Mouse (Mus musculus): Measurements from ENCODE around the gene Retreg1. TPM values are rescaled to one million over a fixed set of nuclear protein-coding genes. Genes with fewer than 3 reads are reported as not detected.
A peak's percentile ranks its signal among the peaks of the same experiment; 100 is the strongest.

Gene Retreg1
- total RNA-seq (2021) (100 to 1,000 TPM; 248 to 328 TPM), polyA plus RNA-seq (2012; rRNA removed) (41.0 and 59.1 TPM in 2 replicates)
- long read RNA-seq, transcript Retreg1-203 (7 exons, 2,783 nt) = minor isoform, 6 of 228 reads
- long read RNA-seq, transcript Retreg1-205 (7 exons, 3,200 nt) = major isoform, 195 of 228 reads
- long read RNA-seq, partial matches to known transcripts = 15 of 228 reads
- long read RNA-seq, other reads (novel, unspliced or antisense) = 9 of 228 reads

GRCm38 (mm10) chr15:25843086-25843991, at the start of gene Retreg1:
Retreg1 (plus strand) TSS chr15:25843180.
- intact Hi-C loops (cut with DNase I) = no loop called here
- no peaks in the 10 kb centered on the region for H3K27me3 ChIP-seq (ENCODE audit: control insufficient read depth, insufficient read depth, low read length)

GRCm38 (mm10) chr15:25794123-25794522, 48.9 kb upstream of the Retreg1 start:
- Histone ChIP-seq H3K27me3 (ENCODE audit: control insufficient read depth, insufficient read depth, low read length) (no peaks in the 10 kb centered on the region), H3K4me3 (no peak overlapping the region), H3K9ac (ENCODE audit: low read depth, low read length) (no peak overlapping the region), H3K36me3 (ENCODE audit: control insufficient read depth, insufficient read depth, low read length) (no peaks in the 10 kb centered on the region), H3K4me1 (ENCODE audit: control insufficient read depth, insufficient read depth, low read length) (no peaks in the 10 kb centered on the region), H3K27ac (no peak overlapping the region), H3K79me2 (replicated peaks; ENCODE audit: control insufficient read depth, insufficient read depth, low read length) (no peaks in the 10 kb centered on the region)
- no peak for TF ChIP-seq POLR2A (IDR thresholded peaks at IDR 0.05; ENCODE audit: insufficient read depth, low read depth, low read length)
- no peak for TF ChIP-seq CTCF (IDR thresholded peaks at IDR 0.05)
- TF ChIP-seq EP300 (IDR thresholded peaks at IDR 0.05; ENCODE audit: insufficient read depth, low read depth, low read length) = no peak
- DNase-seq = no peak
- intact Hi-C loops (cut with DNase I) = no loop called here
- WGBS = 86% methylated on average over 8 of the region's 8 CpGs

More at GRCm38 (mm10) chr15:25843086-25843991, at the start of gene Retreg1:
- peak within 1 kb of the TSS; percentile 60 for H3K4me3 ChIP-seq
- H3K9ac ChIP-seq (ENCODE audit: low read depth, low read length) = peak within 1 kb of the TSS; percentile 80
- TF ChIP-seq POLR2A (IDR thresholded peaks at IDR 0.05; ENCODE audit: insufficient read depth, low read depth, low read length) (no peak), CTCF (IDR thresholded peaks at IDR 0.05) (peak; percentile 66)
- DNase-seq = peak; percentile 87 to 89
- H3K4me1 ChIP-seq (ENCODE audit: control insufficient read depth, insufficient read depth, low read length) = no peaks in the 10 kb centered on the region
- H3K79me2 ChIP-seq (replicated peaks; ENCODE audit: control insufficient read depth, insufficient read depth, low read length) = no peaks in the 10 kb centered on the region
- WGBS = 2% methylated on average over 69 of the region's 72 CpGs
- no peaks in the 10 kb centered on the region for H3K36me3 ChIP-seq (ENCODE audit: control insufficient read depth, insufficient read depth, low read length)
- H3K27ac ChIP-seq = peak within 1 kb of the TSS; percentile 67

GRCm38 (mm10) chr15:25795496-25795895, 47.5 kb upstream of the Retreg1 start:
- intact Hi-C loops (cut with DNase I) = no loop called here
- no peaks in the 10 kb centered on the region for H3K36me3 ChIP-seq (ENCODE audit: control insufficient read depth, insufficient read depth, low read length)

GRCm38 (mm10) chr15:25796353-25796752, 46.6 kb upstream of the Retreg1 start:
- WGBS = 62% methylated on average over 3 of the region's 3 CpGs
- Histone ChIP-seq H3K27ac (no peak overlapping the region), H3K4me3 (no peak overlapping the region), H3K27me3 (ENCODE audit: control insufficient read depth, insufficient read depth, low read length) (no peaks in the 10 kb centered on the region), H3K4me1 (ENCODE audit: control insufficient read depth, insufficient read depth, low read length) (no peaks in the 10 kb centered on the region), H3K79me2 (replicated peaks; ENCODE audit: control insufficient read depth, insufficient read depth, low read length) (no peaks in the 10 kb centered on the region), H3K36me3 (ENCODE audit: control insufficient read depth, insufficient read depth, low read length) (no peaks in the 10 kb centered on the region), H3K9ac (ENCODE audit: low read depth, low read length) (no peak overlapping the region)
- TF ChIP-seq EP300 (IDR thresholded peaks at IDR 0.05; ENCODE audit: insufficient read depth, low read depth, low read length) = no peak
- TF ChIP-seq POLR2A (IDR thresholded peaks at IDR 0.05; ENCODE audit: insufficient read depth, low read depth, low read length) = no peak
- TF ChIP-seq CTCF (IDR thresholded peaks at IDR 0.05) = peak; percentile 82
- intact Hi-C loops (cut with DNase I) = no loop called here
- no peak for DNase-seq

More at GRCm38 (mm10) chr15:25795496-25795895, 47.5 kb upstream of the Retreg1 start:
- 93% methylated on average over 9 of the region's 9 CpGs for WGBS
- no peak for TF ChIP-seq EP300 (IDR thresholded peaks at IDR 0.05; ENCODE audit: insufficient read depth, low read depth, low read length)
- no peak for TF ChIP-seq POLR2A (IDR thresholded peaks at IDR 0.05; ENCODE audit: insufficient read depth, low read depth, low read length)
- TF ChIP-seq CTCF (IDR thresholded peaks at IDR 0.05) = no peak
- no peaks in the 10 kb centered on the region for H3K79me2 ChIP-seq (replicated peaks; ENCODE audit: control insufficient read depth, insufficient read depth, low read length)
- no peaks in the 10 kb centered on the region for H3K27me3 ChIP-seq (ENCODE audit: control insufficient read depth, insufficient read depth, low read length)
- H3K9ac ChIP-seq (ENCODE audit: low read depth, low read length) = no peak overlapping the region
- H3K4me3 ChIP-seq = no peak overlapping the region
- no peak for DNase-seq
- no peak overlapping the region for H3K27ac ChIP-seq
- no peaks in the 10 kb centered on the region for H3K4me1 ChIP-seq (ENCODE audit: control insufficient read depth, insufficient read depth, low read length)

- 92% methylated on average over 8 of the region's 8 CpGs for WGBS
- TF ChIP-seq EP300 (IDR thresholded peaks at IDR 0.05; ENCODE audit: insufficient read depth, low read depth, low read length) = no peak
- no peak for TF ChIP-seq CTCF (IDR thresholded peaks at IDR 0.05)
- no peak for TF ChIP-seq POLR2A (IDR thresholded peaks at IDR 0.05; ENCODE audit: insufficient read depth, low read depth, low read length)
- Histone ChIP-seq H3K27ac (no peak overlapping the region), H3K36me3 (ENCODE audit: control insufficient read depth, insufficient read depth, low read length) (no peaks in the 10 kb centered on the region), H3K9ac (ENCODE audit: low read depth, low read length) (no peak overlapping the region), H3K4me1 (ENCODE audit: control insufficient read depth, insufficient read depth, low read length) (no peaks in the 10 kb centered on the region), H3K4me3 (no peak overlapping the region), H3K27me3 (ENCODE audit: control insufficient read depth, insufficient read depth, low read length) (no peaks in the 10 kb centered on the region), H3K79me2 (replicated peaks; ENCODE audit: control insufficient read depth, insufficient read depth, low read length) (no peaks in the 10 kb centered on the region)
- no peak for DNase-seq
- intact Hi-C loops (cut with DNase I) = no loop called here
Observed at GRCm38 (mm10) chr15:25797179-25797578, 45.8 kb upstream of the Retreg1 start.

GRCm38 (mm10) chr15:25797888-25798287, 45.1 kb upstream of the Retreg1 start:
- DNase-seq = no peak
- Histone ChIP-seq H3K4me1 (ENCODE audit: control insufficient read depth, insufficient read depth, low read length) (no peaks in the 10 kb centered on the region), H3K27me3 (ENCODE audit: control insufficient read depth, insufficient read depth, low read length) (no peaks in the 10 kb centered on the region), H3K79me2 (replicated peaks; ENCODE audit: control insufficient read depth, insufficient read depth, low read length) (no peaks in the 10 kb centered on the region), H3K4me3 (no peak overlapping the region), H3K36me3 (ENCODE audit: control insufficient read depth, insufficient read depth, low read length) (no peaks in the 10 kb centered on the region), H3K9ac (ENCODE audit: low read depth, low read length) (no peak overlapping the region), H3K27ac (no peak overlapping the region)
- WGBS = 96% methylated on average over 1 of the region's 1 CpGs
- TF ChIP-seq EP300 (IDR thresholded peaks at IDR 0.05; ENCODE audit: insufficient read depth, low read depth, low read length) = no peak
- intact Hi-C loops (cut with DNase I) = no loop called here
